Mouse (Mus musculus) MEL (cell line): Measurements from ENCODE around the gene Opcml.

ENCODE experiments used
- EP300 ChIP-seq, 2 experiments: IDR thresholded peaks; 2 replicates each; pipeline ENCODE4 v1.6.1; 2011; ENCODE audit warnings: improper control_type of control experiment in 2 of 2, low read length in 2 of 2, low read depth in 1 of 2, mild to moderate bottlenecking in 1 of 2
- POLR2AphosphoS5 ChIP-seq: IDR thresholded peaks from 2 replicates; pipeline ENCODE4 v1.6.1; 2012; ENCODE audit warnings: low read depth, borderline replicate concordance, mild to moderate bottlenecking, inconsistent platforms, low read length, moderate library complexity, mixed read lengths
- USF2 ChIP-seq, 2 experiments: IDR thresholded peaks; 2 replicates each; pipeline ENCODE4 v1.6.1; 2011 to 2012; ENCODE audit warnings: improper control_type of control experiment in 2 of 2, low read length in 2 of 2, borderline replicate concordance in 1 of 2, inconsistent platforms in 1 of 2, low read depth in 1 of 2, mild to moderate bottlenecking in 1 of 2; ENCODE audit not compliant: insufficient read depth in 1 of 2
- ZKSCAN1 ChIP-seq: IDR thresholded peaks from 2 replicates; pipeline ENCODE4 v1.6.1; 2012; ENCODE audit warnings: low read depth, mild to moderate bottlenecking, inconsistent platforms, low read length, improper control_type of control experiment, moderate library complexity

DNA sequence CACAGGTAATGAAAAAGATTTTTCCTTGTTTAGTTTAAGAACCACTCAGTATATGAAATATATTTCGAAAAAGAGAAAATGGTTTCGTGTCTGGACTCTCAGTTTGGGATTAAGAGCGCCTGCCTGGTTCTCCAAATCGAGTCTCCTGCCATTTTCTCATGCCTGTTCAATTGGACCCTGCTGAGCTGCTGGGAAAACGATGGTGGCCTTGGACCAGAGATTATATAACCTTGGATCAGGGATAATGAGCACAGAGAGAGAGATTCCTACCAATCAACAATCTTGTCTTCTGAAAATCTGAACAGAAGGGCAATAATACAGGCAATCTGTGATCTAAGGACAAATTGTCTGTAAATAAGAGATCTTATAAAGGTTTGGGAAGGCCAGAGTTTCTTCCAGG is 962.3 kb downstream of the Opcml start:
- TF ChIP-seq ZKSCAN1: no peak
- no peak for TF ChIP-seq EP300 (IDR thresholded peaks at IDR 0.05; ENCODE audit: low read depth in 1 of 2, low read length in 2 of 2)
- no peak for TF ChIP-seq USF2 (IDR thresholded peaks at IDR 0.05; ENCODE audit: borderline replicate concordance in 1 of 2, insufficient read depth in 1 of 2, low read depth in 1 of 2, low read length in 2 of 2)
- TF ChIP-seq POLR2AphosphoS5: no peak
